Mouse (Mus musculus) E14TG2a.4 (cell line): ENCODE data around the gene Camk1.

Source experiments
- CTCF ChIP-seq: conservative IDR thresholded peaks from 2 replicates; pipeline ENCODE4 v1.5.1; 2014; ENCODE audit warnings: low read length
- POU5F1 ChIP-seq: IDR thresholded peaks from 2 replicates; pipeline ENCODE4 v1.6.1; 2014; ENCODE audit warnings: low read length, borderline replicate concordance

DNA sequence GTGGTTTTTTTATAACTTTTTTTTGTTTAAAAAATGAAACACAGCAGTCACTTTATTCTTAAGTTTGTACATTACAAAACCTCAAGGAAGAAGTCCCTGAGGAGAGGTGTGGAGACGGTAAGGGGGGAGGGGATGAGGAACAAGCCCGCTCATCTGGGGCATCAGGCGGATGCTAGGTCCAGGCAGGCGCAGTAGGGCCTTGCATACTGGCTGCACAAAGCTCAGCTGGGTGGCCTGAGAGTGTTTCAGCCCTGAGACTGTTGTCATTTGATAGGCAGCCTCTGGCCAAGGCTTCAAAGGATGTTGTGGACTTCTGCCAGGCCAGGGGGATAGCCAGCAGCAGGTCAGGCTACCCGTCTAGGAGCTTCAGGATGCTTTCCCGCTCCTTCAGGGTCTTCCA, 22.9 kb upstream of the Camk1 start:
- TF ChIP-seq CTCF (no peak), POU5F1 (no peak)
